Comparison of ENCODE assay signal across 8 mouse cellular contexts in genomic region chr10:18910898-18911297, GRCm38 (mm10).
DNase-seq lines count a peak whose midpoint lies in the region; ATAC-seq and TF ChIP-seq lines count a peak whose summit lies in the region.

No protein-coding gene starts in this region.

- in situ Hi-C loops in CH12.LX (cut with MboI; ENCODE audit: low pct_ligation_motif_present, low pct_unique_long_range_greater_than_20kb, low sequenced_read_pairs), result loop anchor here (25.0 kb wide), 1 partner anchor 776 kb away; no protein-coding TSS in a partner anchor

- TF ChIP-seq EP300 in CH12.LX (IDR thresholded peaks at IDR 0.05; ENCODE audit: low read length), result no peak
- TF ChIP-seq EP300 in liver, embryonic 14.5 days (IDR thresholded peaks at IDR 0.05; ENCODE audit: low read depth), result no peak
- TF ChIP-seq EP300 in stomach, postnatal 0 days (optimal IDR thresholded peaks at IDR 0.05), result no peak

- H3K79me2 ChIP-seq in CH12.LX (replicated peaks; ENCODE audit: control insufficient read depth, extremely low read depth, insufficient read depth, poor library complexity, severe bottlenecking), result no peaks in the 10 kb centered on the region

- H3K9ac ChIP-seq in hindbrain, postnatal 0 days (replicated peaks; ENCODE audit: low read length), result no peak overlapping the region
- no peak overlapping the region for H3K9ac ChIP-seq in CH12.LX (ENCODE audit: insufficient read depth, low read depth)
- no peak overlapping the region for H3K9ac ChIP-seq in liver, embryonic 14.5 days (replicated peaks)
- no peak overlapping the region for H3K9ac ChIP-seq in stomach, postnatal 0 days (ENCODE audit: low read length)

- H3K27me3 ChIP-seq in hindbrain, postnatal 0 days (ENCODE audit: insufficient read depth, low read length), result no peaks in the 10 kb centered on the region
- no peaks in the 10 kb centered on the region for H3K27me3 ChIP-seq in hindbrain, embryonic 10.5 days (ENCODE audit: insufficient read depth, poor library complexity, severe bottlenecking)
- H3K27me3 ChIP-seq in CH12.LX (replicated peaks), result no peaks in the 10 kb centered on the region
- no peaks in the 10 kb centered on the region for H3K27me3 ChIP-seq in liver, embryonic 14.5 days (ENCODE audit: control insufficient read depth, insufficient read depth, low read length)
- H3K27me3 ChIP-seq in stomach, postnatal 0 days (ENCODE audit: control insufficient read depth, insufficient read depth, low read length), result no peaks in the 10 kb centered on the region

- peak; percentile 57 for DNase-seq in hindbrain, postnatal 0 days (ENCODE audit: low spot score)
- DNase-seq in hindbrain, embryonic 10.5 days (ENCODE audit: low spot score), result no peak
- peak; percentile 61 for DNase-seq in CH12.LX (ENCODE audit: extremely low read depth)
- DNase-seq in adrenal gland, postnatal 25 days, result peak; percentile 8
- no peak for DNase-seq in liver, embryonic 14.5 days (ENCODE audit: low read depth in 3 of 3, low spot score in 3 of 3)
- DNase-seq in stomach, postnatal 0 days (ENCODE audit: low spot score), result peak; percentile 47

- H3K4me2 ChIP-seq in hindbrain, postnatal 0 days (ENCODE audit: low read depth, low read length), result no peak overlapping the region
- H3K4me2 ChIP-seq in CH12.LX (ENCODE audit: insufficient read depth, low read depth, poor library complexity, severe bottlenecking), result no peak overlapping the region
- H3K4me2 ChIP-seq in liver, embryonic 14.5 days (ENCODE audit: low read depth), result no peak overlapping the region
- H3K4me2 ChIP-seq in stomach, postnatal 0 days (replicated peaks; ENCODE audit: low read depth), result no peak overlapping the region

- no peaks in the 10 kb centered on the region for H3K36me3 ChIP-seq in hindbrain, postnatal 0 days (ENCODE audit: insufficient read depth, low read length)
- no peaks in the 10 kb centered on the region for H3K36me3 ChIP-seq in hindbrain, embryonic 10.5 days
- no peaks in the 10 kb centered on the region for H3K36me3 ChIP-seq in CH12.LX (replicated peaks in 1 of 2; ENCODE audit: control insufficient read depth in 1 of 2, insufficient read depth in 1 of 2, low read length in 1 of 2)
- H3K36me3 ChIP-seq in liver, embryonic 14.5 days (replicated peaks; ENCODE audit: control insufficient read depth, insufficient read depth, low read depth), result no peaks in the 10 kb centered on the region
- H3K36me3 ChIP-seq in stomach, postnatal 0 days (ENCODE audit: control insufficient read depth, insufficient read depth, low read length), result no peaks in the 10 kb centered on the region

- 10% methylated on average over 2 of the region's 2 CpGs for WGBS in hindbrain, postnatal 0 days
- WGBS in hindbrain, embryonic 10.5 days, result 10% methylated on average over 2 of the region's 2 CpGs
- 3% methylated on average over 2 of the region's 2 CpGs for WGBS in liver, embryonic 14.5 days (ENCODE audit: insufficient replicate concordance)
- WGBS in stomach, postnatal 0 days, result 7% methylated on average over 2 of the region's 2 CpGs

- no peaks in the 10 kb centered on the region for H3K9me3 ChIP-seq in hindbrain, postnatal 0 days (ENCODE audit: low read length)
- H3K9me3 ChIP-seq in hindbrain, embryonic 10.5 days, result no peaks in the 10 kb centered on the region
- no peaks in the 10 kb centered on the region for H3K9me3 ChIP-seq in CH12.LX (replicated peaks; ENCODE audit: low read length)
- no peaks in the 10 kb centered on the region for H3K9me3 ChIP-seq in liver, embryonic 14.5 days (ENCODE audit: control insufficient read depth, low read length)
- no peaks in the 10 kb centered on the region for H3K9me3 ChIP-seq in stomach, postnatal 0 days (ENCODE audit: control insufficient read depth, low read length)

- dilution Hi-C loops in CH12.LX (cut with MboI; ENCODE audit: extremely low pct_ligation_motif_present, extremely low pct_unique_long_range_greater_than_20kb, low sequenced_read_pairs), result no loop called here

- H3K4me1 ChIP-seq in hindbrain, postnatal 0 days (ENCODE audit: insufficient read depth, low read length), result no peaks in the 10 kb centered on the region
- H3K4me1 ChIP-seq in hindbrain, embryonic 10.5 days (replicated peaks), result no peaks in the 10 kb centered on the region
- H3K4me1 ChIP-seq in CH12.LX (ENCODE audit: control insufficient read depth in 1 of 2, insufficient read depth in 2 of 2), result peaks cover 2 to 20% of the 10 kb centered on the region in 2 experiments; a peak in 3 of 4 replicates
- no peaks in the 10 kb centered on the region for H3K4me1 ChIP-seq in liver, embryonic 14.5 days (replicated peaks; ENCODE audit: control insufficient read depth in 2 of 2, insufficient read depth in 2 of 2, low read length in 1 of 2)
- H3K4me1 ChIP-seq in stomach, postnatal 0 days (replicated peaks; ENCODE audit: control insufficient read depth, insufficient read depth), result no peaks in the 10 kb centered on the region

- TF ChIP-seq RAD21 in CH12.LX (IDR thresholded peaks at IDR 0.05; ENCODE audit: low read depth, low read length), result peak; percentile 76

- H3K27ac ChIP-seq in hindbrain, postnatal 0 days, result no peak overlapping the region
- H3K27ac ChIP-seq in hindbrain, embryonic 10.5 days, result no peak overlapping the region
- H3K27ac ChIP-seq in CH12.LX (ENCODE audit: insufficient read depth, low read depth), result no peak overlapping the region
- H3K27ac ChIP-seq in liver, embryonic 14.5 days, result no peak overlapping the region
- no peak overlapping the region for H3K27ac ChIP-seq in stomach, postnatal 0 days (replicated peaks)

- H3K4me3 ChIP-seq in hindbrain, postnatal 0 days (ENCODE audit: low read length), result no peak overlapping the region
- no peak overlapping the region for H3K4me3 ChIP-seq in hindbrain, embryonic 10.5 days
- no peak overlapping the region for H3K4me3 ChIP-seq in CH12.LX (replicated peaks in 1 of 3; ENCODE audit: low read depth in 2 of 3, low read length in 2 of 3, poor library complexity in 1 of 3)
- H3K4me3 ChIP-seq in liver, embryonic 14.5 days (ENCODE audit: insufficient read depth in 1 of 2, low read depth in 2 of 2, low read length in 2 of 2), result no peak overlapping the region
- no peak overlapping the region for H3K4me3 ChIP-seq in stomach, postnatal 0 days (ENCODE audit: low read depth, low read length)

- peak; percentile 60 for TF ChIP-seq CTCF in hindbrain, postnatal 0 days (IDR thresholded peaks at IDR 0.05; ENCODE audit: low read depth)
- TF ChIP-seq CTCF in CH12.LX (conservative IDR thresholded peaks at IDR 0.05 in 1 of 2, IDR thresholded peaks at IDR 0.05 in 1 of 2; ENCODE audit: low read depth in 2 of 2, low read length in 2 of 2), result peak; percentile 41 to 83
- TF ChIP-seq CTCF in liver, embryonic 14.5 days (IDR thresholded peaks at IDR 0.05; ENCODE audit: low read depth), result peak; percentile 69
- peak; percentile 80 for TF ChIP-seq CTCF in stomach, postnatal 0 days (IDR thresholded peaks at IDR 0.05; ENCODE audit: low read depth)

- no peak for TF ChIP-seq POLR2A in CH12.LX (IDR thresholded peaks at IDR 0.05; ENCODE audit: low read depth, low read length)

- no peak for ATAC-seq in hindbrain, postnatal 0 days
- ATAC-seq in granulocyte monocyte progenitor cell, adult 5-6 weeks (replicated peaks; ENCODE audit: poor library complexity, severe bottlenecking), result peak; percentile 69; the same call in 1 of the 2 replicates
- ATAC-seq in liver, embryonic 14.5 days (ENCODE audit: insufficient read depth), result no peak
- ATAC-seq in stomach, postnatal 0 days (ENCODE audit: low FRiP score, low TSS enrichment), result no peak
- no peak for ATAC-seq in inflammation-experienced regulatory T-cells, adult 6 months

TF ChIP-seq in CH12.LX, 34 proteins besides CTCF, POLR2A, EP300 and RAD21:
- peak; percentile 57 for TF ChIP-seq SMC3 (IDR thresholded peaks at IDR 0.05; ENCODE audit: low read depth, low read length)
- 0 out of 2 replicates have a peak, but pooled peaks have one; percentile 21 for TF ChIP-seq ELF1 (IDR thresholded peaks at IDR 0.05; ENCODE audit: low read depth, low read length)
- no peak for TF ChIP-seq ZNF384 (IDR thresholded peaks at IDR 0.05; ENCODE audit: low read depth, low read length)

Comparison
In these comparisons a context has a peak if more than half of its experiments do, and no peak if none do; other contexts are left out.
1. DNase-seq: peak in hindbrain, postnatal 0 days (single experiment), CH12.LX (single experiment), adrenal gland, postnatal 25 days (single experiment) and stomach, postnatal 0 days (single experiment); none in hindbrain, embryonic 10.5 days (single experiment) and liver, embryonic 14.5 days (0 of 3).
2. Peak in every context shown above with its lines, with median percentiles within 50 percentile points of each other: CTCF ChIP-seq.